Comparison of ENCODE assay signal across 8 mouse cellular contexts in the genomic region with DNA sequence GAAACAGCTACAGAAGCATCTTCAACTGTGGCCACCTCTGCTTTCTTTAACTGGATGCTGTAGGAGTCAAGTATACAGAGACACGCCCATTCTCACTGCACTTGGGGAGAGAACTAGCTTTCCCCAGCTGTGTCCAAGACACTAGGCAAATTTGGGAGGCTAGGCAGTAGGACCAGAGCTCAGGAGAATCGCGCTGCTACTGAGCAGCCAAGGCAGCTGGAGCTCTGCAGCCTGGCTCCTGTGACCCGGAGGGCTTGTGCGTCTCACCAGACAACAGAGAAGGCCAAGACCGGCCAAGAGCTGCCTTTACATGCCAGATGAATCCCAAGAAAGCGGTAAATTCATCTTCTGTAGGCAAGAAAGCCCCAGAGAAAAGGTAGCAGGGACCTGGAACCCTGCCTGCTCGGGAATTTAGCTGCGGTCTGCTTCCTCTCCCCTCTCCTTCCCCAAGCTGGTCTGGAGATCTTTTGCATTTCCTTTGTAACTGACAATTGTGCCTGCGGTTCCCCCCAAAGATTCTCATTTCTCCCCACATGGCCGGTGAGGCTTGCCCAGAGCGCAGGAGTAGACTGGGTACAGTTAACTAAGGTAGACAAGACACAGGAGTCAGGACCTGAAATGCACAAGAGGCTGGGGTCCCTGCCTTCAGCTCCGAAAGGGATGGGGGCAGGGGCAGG. TPM values are rescaled to one million over a fixed set of nuclear protein-coding genes. Genes with fewer than 3 reads are reported as not detected.
DNase-seq lines count a peak whose midpoint lies in the region; ATAC-seq lines count a peak whose summit lies in the region.

No protein-coding gene starts in this region.

- intact Hi-C loops in heart, postnatal 25 days (cut with DNase I): no loop called here

- WGBS in heart, embryonic 11.5 days (ENCODE audit: insufficient replicate concordance): 32% methylated on average over 13 of the region's 13 CpGs
- WGBS in hindbrain, embryonic 10.5 days: 22% methylated on average over 13 of the region's 13 CpGs
- WGBS in midbrain, embryonic 16.5 days: 26% methylated on average over 13 of the region's 13 CpGs

- H3K4me3 ChIP-seq in heart, embryonic 11.5 days (ENCODE audit: low read depth, low read length): 0 out of 2 replicates have a peak overlapping the region, but pooled peaks have one; percentile 45
- peak overlapping the region; percentile 53 for H3K4me3 ChIP-seq in hindbrain, embryonic 10.5 days
- H3K4me3 ChIP-seq in midbrain, embryonic 16.5 days (ENCODE audit: low read depth, low read length): no peak overlapping the region

- no peak for DNase-seq in heart, postnatal 25 days (ENCODE audit: low spot score)
- DNase-seq in embryo, embryonic 9.5 days (ENCODE audit: extremely low spot score): peak; percentile 17
- DNase-seq in hindbrain, embryonic 10.5 days (ENCODE audit: low spot score): no peak
- no peak for DNase-seq in adrenal gland, adult (ENCODE audit: inconsistent age in 2 of 2, low spot score in 1 of 2)
- DNase-seq in right cerebral cortex, postnatal 36 days (ENCODE audit: low spot score in 2 of 2): no peak

- no peak for ATAC-seq in heart, embryonic 11.5 days (replicated peaks; ENCODE audit: insufficient number of reproducible peaks, low FRiP score, low TSS enrichment)
- ATAC-seq in midbrain, embryonic 16.5 days: no peak
- ATAC-seq in megakaryocyte, adult 5-6 weeks (ENCODE audit: poor library complexity, severe bottlenecking): no peak

- H3K9me3 ChIP-seq in heart, embryonic 11.5 days (replicated peaks; ENCODE audit: control insufficient read depth, low read length): no peaks in the 10 kb centered on the region
- H3K9me3 ChIP-seq in hindbrain, embryonic 10.5 days: no peaks in the 10 kb centered on the region
- no peaks in the 10 kb centered on the region for H3K9me3 ChIP-seq in midbrain, embryonic 16.5 days (replicated peaks; ENCODE audit: control insufficient read depth, low read length, poor library complexity, severe bottlenecking)

- peaks cover 8% of the 10 kb centered on the region for H3K4me1 ChIP-seq in heart, embryonic 11.5 days (ENCODE audit: control insufficient read depth, insufficient read depth, low read length)
- peaks cover 35% of the 10 kb centered on the region for H3K4me1 ChIP-seq in hindbrain, embryonic 10.5 days (replicated peaks)
- H3K4me1 ChIP-seq in midbrain, embryonic 16.5 days (ENCODE audit: control insufficient read depth, insufficient read depth, low read length): peaks cover 8% of the 10 kb centered on the region; the same call in 1 of the 2 replicates

- H3K9ac ChIP-seq in heart, embryonic 11.5 days (ENCODE audit: low read depth, low read length): no peak overlapping the region
- peak overlapping the region; percentile 7; the same call in 1 of the 2 replicates for H3K9ac ChIP-seq in midbrain, embryonic 16.5 days (ENCODE audit: low read depth, low read length)

- H3K27ac ChIP-seq in heart, embryonic 11.5 days (ENCODE audit: low read depth, low read length): no peak overlapping the region
- H3K27ac ChIP-seq in hindbrain, embryonic 10.5 days: peak overlapping the region; percentile 69
- no peak overlapping the region for H3K27ac ChIP-seq in midbrain, embryonic 16.5 days (ENCODE audit: low read length)

- H3K36me3 ChIP-seq in heart, embryonic 11.5 days (ENCODE audit: control insufficient read depth, insufficient read depth, low read length): no peaks in the 10 kb centered on the region
- H3K36me3 ChIP-seq in hindbrain, embryonic 10.5 days: no peaks in the 10 kb centered on the region
- no peaks in the 10 kb centered on the region for H3K36me3 ChIP-seq in midbrain, embryonic 16.5 days (ENCODE audit: control insufficient read depth, insufficient read depth, low read length)

- H3K4me2 ChIP-seq in heart, embryonic 11.5 days: peak overlapping the region; percentile 66; the same call in 1 of the 2 replicates
- no peak overlapping the region for H3K4me2 ChIP-seq in midbrain, embryonic 16.5 days (ENCODE audit: low read length)

- H3K27me3 ChIP-seq in heart, embryonic 11.5 days (ENCODE audit: control insufficient read depth, insufficient read depth, low read length): peaks cover 3% of the 10 kb centered on the region
- H3K27me3 ChIP-seq in hindbrain, embryonic 10.5 days (ENCODE audit: insufficient read depth, poor library complexity, severe bottlenecking): peaks cover 40% of the 10 kb centered on the region
- H3K27me3 ChIP-seq in midbrain, embryonic 16.5 days (ENCODE audit: control insufficient read depth, insufficient read depth, low read depth, low read length): peaks cover 15% of the 10 kb centered on the region

RNA-seq across cellular contexts. Expression of a gene that starts 0.8 kb away (rescaled TPM):
- polyA plus RNA-seq in heart, embryonic 11.5 days (2014; fragmentation: Nextera tagmentation; extraction: Ambion mirVana): 21.2 and 23.0 TPM in 2 replicates
- 10 to 100 TPM; 14.1 to 14.4 TPM for total RNA-seq in heart, postnatal 25 days (2021)
- polyA plus RNA-seq in hindbrain, embryonic 10.5 days (2016; fragmentation: Nextera tagmentation; extraction: Ambion mirVana): 48.0 and 50.6 TPM in 2 replicates
- polyA plus RNA-seq in midbrain, embryonic 16.5 days (2015; fragmentation: Nextera tagmentation; extraction: Ambion mirVana): 11.9 and 14.6 TPM in 2 replicates
- total RNA-seq in megakaryocyte, adult 5-6 weeks (2015): 1.8 and 2.6 TPM in 2 replicates
- 1.1 and 1.6 TPM in 2 replicates for total RNA-seq in megakaryocyte, adult 5-6 weeks (2017)
